Mouse (Mus musculus) hindbrain, embryonic 13.5 days (tissue): ENCODE results near the gene Aamp. TPM values are rescaled to one million over a fixed set of nuclear protein-coding genes. Genes with fewer than 3 reads are reported as not detected.
A peak's percentile ranks its signal among the peaks of the same experiment; 100 is the strongest.

Experiments used
- ATAC-seq: fragments of 200-750 bp; cut with Nextera tagmentation; 2 replicates; pipeline ENCODE4 v1.8.0; 2017; ENCODE audit warnings: moderate TSS enrichment; ENCODE audit not compliant: low FRiP score
- H3K27ac ChIP-seq: fragments of 300-500 bp; sonication (generic); 2 replicates; pipeline ENCODE4 v1.5.1; 2015; ENCODE audit warnings: inconsistent platforms, mild to moderate bottlenecking, moderate library complexity
- H3K27me3 ChIP-seq: fragments of 300-500 bp; sonication (generic); 2 replicates; pipeline ENCODE4 v1.6.1; 2015; ENCODE audit warnings: mild to moderate bottlenecking, inconsistent platforms
- H3K36me3 ChIP-seq: fragments of 300-500 bp; sonication (generic); 2 replicates; pipeline ENCODE4 v1.6.1; 2015; ENCODE audit warnings: mild to moderate bottlenecking, inconsistent platforms
- H3K4me1 ChIP-seq: fragments of 300-500 bp; sonication (generic); replicated peaks from 2 replicates; pipeline ENCODE4 v1.6.1; 2015; ENCODE audit warnings: inconsistent platforms
- H3K4me2 ChIP-seq: fragments of 300-500 bp; sonication (generic); 2 replicates; pipeline ENCODE4 v1.6.1; 2015; ENCODE audit warnings: inconsistent platforms, mild to moderate bottlenecking, moderate library complexity
- H3K4me3 ChIP-seq: fragments of 300-500 bp; sonication (generic); 2 replicates; pipeline ENCODE4 v1.5.1; 2015; ENCODE audit warnings: mild to moderate bottlenecking, inconsistent platforms
- H3K9ac ChIP-seq: fragments of 300-500 bp; sonication (generic); 2 replicates; pipeline ENCODE4 v1.6.1; 2015; ENCODE audit warnings: mild to moderate bottlenecking, inconsistent platforms
- H3K9me3 ChIP-seq: fragments of 300-500 bp; sonication (generic); 2 replicates; pipeline ENCODE4 v1.6.1; 2016; ENCODE audit warnings: inconsistent platforms
- WGBS: fragments of 180-500 bp; shearing (Covaris S2); methylation state at CpG from one replicate; pipeline ENCODE4 v1.1.7; 2015; 5-methylcytosine and 5-hydroxymethylcytosine counted together
- polyA plus RNA-seq: library from polyadenylated mRNA; unstranded; fragments of >200 nt; fragmentation: Nextera tagmentation; extraction: Ambion mirVana; gene quantifications from 2 replicates; pipeline ENCODE4 v1.2.1, GENCODE M21; 2015

The Aamp gene
- polyA plus RNA-seq, 1 experiment from 2014 or later: 199 TPM

DNA sequence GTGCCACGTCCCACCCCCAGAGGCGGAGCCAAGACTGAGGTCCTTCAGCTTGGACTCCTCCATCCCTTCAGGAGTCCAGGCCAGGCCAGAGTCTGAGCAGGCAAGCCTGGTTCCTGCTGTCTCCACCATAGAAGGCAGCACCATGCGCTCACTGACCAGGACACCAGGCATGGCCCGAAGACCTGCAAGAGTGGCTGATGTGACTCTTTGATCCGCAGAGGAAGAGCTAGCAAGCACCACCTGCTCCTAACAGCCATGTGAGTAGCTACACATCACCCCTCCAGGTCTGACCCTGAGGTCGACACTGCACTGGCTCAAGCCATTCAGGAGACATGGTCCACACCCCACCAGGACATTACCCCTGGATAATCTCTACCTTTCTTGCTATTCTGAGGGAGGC is 7.5 kb downstream of the Aamp start:
- peaks cover 35% of the 10 kb centered on the region for H3K36me3 ChIP-seq
- no peak overlapping the region for H3K9ac ChIP-seq
- no peaks in the 10 kb centered on the region for H3K9me3 ChIP-seq
- H3K4me2 ChIP-seq: no peak overlapping the region
- H3K27ac ChIP-seq: no peak overlapping the region
- 73% methylated on average over 6 of the region's 6 CpGs for WGBS
- no peaks in the 10 kb centered on the region for H3K27me3 ChIP-seq
- no peak for ATAC-seq
- H3K4me1 ChIP-seq: peaks cover 7% of the 10 kb centered on the region; the same call in 1 of the 2 replicates
- H3K4me3 ChIP-seq: no peak overlapping the region

DNA sequence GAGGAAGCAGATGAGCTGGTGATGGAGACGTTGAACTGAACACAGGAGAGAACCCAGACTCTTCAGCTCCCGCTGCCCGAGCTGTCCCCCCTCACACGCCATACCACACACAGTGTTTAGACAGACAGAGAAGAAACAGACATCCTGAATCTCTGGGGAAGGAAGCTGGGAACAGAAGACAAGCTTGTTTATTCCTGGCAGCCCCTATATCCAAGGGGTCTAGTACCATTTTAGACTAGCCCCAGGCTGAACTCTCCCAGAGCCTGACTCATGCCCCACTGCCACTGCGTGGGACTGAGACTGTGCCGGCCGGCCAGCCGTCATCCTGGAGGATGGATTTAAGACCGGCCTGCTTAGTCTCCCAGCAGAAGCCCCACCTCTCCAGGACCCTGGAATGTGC is 9.5 kb downstream of the Aamp start:
- H3K4me1 ChIP-seq: 0 out of 2 replicates have a peak, but pooled peaks cover 3% of the 10 kb centered on the region
- H3K4me2 ChIP-seq: no peak overlapping the region
- WGBS: 45% methylated on average over 9 of the region's 9 CpGs
- H3K27me3 ChIP-seq: no peaks in the 10 kb centered on the region
- peaks cover 15% of the 10 kb centered on the region for H3K36me3 ChIP-seq
- no peak overlapping the region for H3K27ac ChIP-seq
- no peaks in the 10 kb centered on the region for H3K9me3 ChIP-seq
- H3K4me3 ChIP-seq: no peak overlapping the region
- ATAC-seq: no peak
- H3K9ac ChIP-seq: peak overlapping the region; percentile 8; the same call in 1 of the 2 replicates

DNA sequence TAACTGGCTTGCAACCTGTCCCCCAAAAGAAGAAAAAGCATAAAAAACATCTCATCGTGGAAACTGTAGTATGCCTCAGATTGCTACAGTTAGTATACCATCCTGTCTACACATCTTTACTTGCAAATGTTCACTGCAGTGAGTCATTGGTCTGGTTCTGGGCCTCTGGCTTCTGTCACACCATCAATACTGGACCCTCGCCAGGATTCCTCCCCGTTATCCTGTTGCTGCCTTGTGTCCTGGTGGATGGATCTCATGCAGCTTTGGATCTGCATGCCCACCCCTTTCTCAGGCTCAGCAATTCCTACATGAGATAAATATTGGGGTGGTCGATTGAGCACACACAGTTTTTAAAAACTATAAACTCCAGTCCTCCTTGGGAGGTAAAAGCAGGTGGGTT is 12.9 kb downstream of the Aamp start:
- Histone ChIP-seq H3K27me3 (no peaks in the 10 kb centered on the region), H3K4me3 (no peak overlapping the region), H3K4me2 (no peak overlapping the region), H3K4me1 (no peaks in the 10 kb centered on the region), H3K9me3 (no peaks in the 10 kb centered on the region), H3K27ac (no peak overlapping the region), H3K9ac (no peak overlapping the region), H3K36me3 (peaks cover 25% of the 10 kb centered on the region)
- WGBS: 82% methylated on average over 4 of the region's 4 CpGs
- no peak for ATAC-seq

DNA sequence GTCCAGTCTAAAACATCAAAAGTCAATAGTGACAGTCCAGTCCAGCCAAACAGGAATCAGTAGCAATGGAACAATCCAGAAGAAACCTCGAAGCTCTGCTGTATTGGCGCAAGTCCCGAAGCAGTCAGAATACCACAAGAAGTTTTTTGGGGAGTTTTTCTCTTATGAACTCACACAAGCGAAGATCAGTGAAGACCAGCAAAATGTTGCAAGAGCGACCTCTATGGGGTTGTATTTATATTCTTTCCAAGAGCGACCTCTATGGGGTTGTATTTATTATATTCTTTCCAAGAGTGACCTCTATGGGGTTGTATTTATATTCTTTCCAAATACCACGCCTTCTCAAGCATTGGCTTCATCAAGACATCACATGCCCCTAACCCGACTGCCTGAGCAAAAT is 15.8 kb downstream of the Aamp start:
- peaks cover 54% of the 10 kb centered on the region for H3K36me3 ChIP-seq
- 92% methylated on average over 8 of the region's 8 CpGs for WGBS
- no peak overlapping the region for H3K4me3 ChIP-seq
- no peak overlapping the region for H3K9ac ChIP-seq
- ATAC-seq: no peak
- H3K27me3 ChIP-seq: no peaks in the 10 kb centered on the region
- no peaks in the 10 kb centered on the region for H3K9me3 ChIP-seq
- no peak overlapping the region for H3K27ac ChIP-seq
- no peaks in the 10 kb centered on the region for H3K4me1 ChIP-seq
- H3K4me2 ChIP-seq: no peak overlapping the region

DNA sequence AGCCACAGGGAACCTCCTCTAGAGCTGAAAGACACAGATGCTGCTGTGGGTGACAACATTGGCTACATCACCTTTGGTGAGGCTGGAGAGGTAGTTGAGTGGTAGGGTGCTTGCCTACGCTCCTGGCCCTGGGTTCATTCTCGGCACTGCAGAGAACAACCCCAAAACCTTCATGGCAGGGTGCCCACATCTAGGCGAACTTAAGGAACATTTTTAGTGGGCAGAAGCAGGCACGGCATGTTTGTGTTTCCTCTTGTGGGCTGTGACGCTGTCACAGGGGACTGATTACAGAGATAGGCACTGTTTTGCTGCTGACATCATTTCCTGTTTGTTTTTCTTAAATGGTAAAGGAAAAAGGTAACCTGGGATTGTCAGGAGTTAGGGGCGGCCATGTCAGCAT is 22.0 kb downstream of the Aamp start:
- H3K36me3 ChIP-seq: peaks cover 89% of the 10 kb centered on the region
- no peak overlapping the region for H3K4me2 ChIP-seq
- no peak overlapping the region for H3K27ac ChIP-seq
- H3K9me3 ChIP-seq: no peaks in the 10 kb centered on the region
- no peaks in the 10 kb centered on the region for H3K27me3 ChIP-seq
- 95% methylated on average over 6 of the region's 6 CpGs for WGBS
- H3K9ac ChIP-seq: no peak overlapping the region
- H3K4me3 ChIP-seq: no peak overlapping the region
- no peak for ATAC-seq
- H3K4me1 ChIP-seq: no peaks in the 10 kb centered on the region

DNA sequence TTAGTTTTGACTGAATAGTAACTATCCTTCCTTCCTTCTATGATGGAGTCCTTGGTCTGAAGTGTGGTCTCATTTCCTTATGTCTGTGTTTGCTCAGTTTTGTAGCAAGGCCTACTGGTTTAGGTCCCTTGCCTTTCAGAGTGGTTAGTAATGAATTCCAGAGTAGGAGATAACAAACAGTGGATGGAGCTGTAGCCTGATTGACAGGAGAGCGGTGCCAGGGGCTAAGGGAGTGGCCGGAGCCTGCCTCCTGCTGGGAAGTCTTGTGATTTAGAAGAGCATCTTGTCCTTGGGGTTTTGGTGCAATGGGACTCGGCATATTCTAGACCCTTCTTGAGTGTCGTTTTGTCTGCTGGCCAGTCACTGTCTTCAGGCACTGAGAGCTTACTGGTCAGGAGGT is 27.8 kb downstream of the Aamp start:
- H3K27me3 ChIP-seq: no peaks in the 10 kb centered on the region
- peaks cover 83% of the 10 kb centered on the region for H3K36me3 ChIP-seq
- H3K4me2 ChIP-seq: no peak overlapping the region
- H3K4me1 ChIP-seq: no peaks in the 10 kb centered on the region
- H3K9ac ChIP-seq: no peak overlapping the region
- ATAC-seq: no peak
- 81% methylated on average over 4 of the region's 4 CpGs for WGBS
- H3K27ac ChIP-seq: no peak overlapping the region
- no peaks in the 10 kb centered on the region for H3K9me3 ChIP-seq
- H3K4me3 ChIP-seq: no peak overlapping the region

DNA sequence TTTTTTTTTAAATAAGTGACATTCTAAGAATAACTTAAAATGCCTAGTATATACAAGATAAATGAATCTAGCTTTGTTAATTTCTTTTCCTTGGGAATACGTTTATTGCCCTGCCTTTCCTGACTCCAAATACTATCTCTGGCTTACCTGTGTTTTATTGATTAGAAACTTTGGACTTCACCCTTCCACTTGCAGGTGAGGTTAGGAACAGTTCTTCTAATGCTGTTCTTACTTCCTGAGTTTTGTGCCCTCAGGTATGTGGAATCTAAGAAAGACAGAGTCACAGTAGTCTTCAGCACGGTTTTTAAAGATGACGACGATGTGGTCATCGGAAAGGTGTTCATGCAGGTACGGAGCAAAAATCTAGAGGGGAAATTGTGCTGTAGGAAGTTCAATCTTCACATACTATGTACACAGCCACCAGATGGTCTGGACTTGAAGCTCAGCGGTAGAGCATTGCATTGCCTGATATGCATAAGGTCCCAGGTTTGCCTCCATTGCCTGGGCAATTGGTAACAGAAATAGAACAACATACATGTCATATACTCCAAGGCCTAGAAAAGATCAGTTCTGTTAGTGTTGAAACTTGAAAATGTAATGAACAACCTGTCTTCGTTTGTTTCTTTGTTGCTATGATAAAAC is 28.7 kb downstream of the Aamp start:
- Histone ChIP-seq H3K4me1 (no peaks in the 10 kb centered on the region), H3K36me3 (peaks cover 86% of the 10 kb centered on the region), H3K27me3 (no peaks in the 10 kb centered on the region), H3K9me3 (no peaks in the 10 kb centered on the region), H3K9ac (no peak overlapping the region), H3K4me3 (no peak overlapping the region), H3K4me2 (no peak overlapping the region), H3K27ac (no peak overlapping the region)
- 97% methylated on average over 8 of the region's 8 CpGs for whole genome bisulfite sequencing
- no peak for ATAC-seq

DNA sequence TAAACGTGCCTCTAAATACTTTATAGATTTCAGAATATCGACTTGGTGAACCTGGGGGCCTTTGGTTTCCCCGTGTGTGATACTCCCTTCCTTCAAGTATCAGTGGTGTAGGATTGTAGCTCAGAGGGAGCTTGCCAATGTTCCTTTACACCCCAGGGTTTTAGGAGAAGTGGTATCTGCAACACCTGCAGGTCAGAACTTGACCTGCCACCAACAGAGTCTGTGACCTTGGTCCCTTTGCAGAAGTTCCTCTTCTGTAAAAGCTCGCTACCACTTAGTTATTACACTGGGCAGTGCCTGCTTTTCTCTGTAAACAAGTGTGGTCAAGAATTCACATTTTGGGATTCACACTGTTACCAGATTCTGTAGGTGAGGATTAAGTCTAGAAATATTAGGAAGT is 34.4 kb downstream of the Aamp start:
- Histone ChIP-seq H3K27ac (no peak overlapping the region), H3K27me3 (no peaks in the 10 kb centered on the region), H3K36me3 (peaks cover 65% of the 10 kb centered on the region), H3K4me1 (no peaks in the 10 kb centered on the region), H3K4me2 (no peak overlapping the region), H3K9me3 (no peaks in the 10 kb centered on the region), H3K4me3 (no peak overlapping the region), H3K9ac (no peak overlapping the region)
- ATAC-seq: no peak
- WGBS: 90% methylated on average over 4 of the region's 4 CpGs

DNA sequence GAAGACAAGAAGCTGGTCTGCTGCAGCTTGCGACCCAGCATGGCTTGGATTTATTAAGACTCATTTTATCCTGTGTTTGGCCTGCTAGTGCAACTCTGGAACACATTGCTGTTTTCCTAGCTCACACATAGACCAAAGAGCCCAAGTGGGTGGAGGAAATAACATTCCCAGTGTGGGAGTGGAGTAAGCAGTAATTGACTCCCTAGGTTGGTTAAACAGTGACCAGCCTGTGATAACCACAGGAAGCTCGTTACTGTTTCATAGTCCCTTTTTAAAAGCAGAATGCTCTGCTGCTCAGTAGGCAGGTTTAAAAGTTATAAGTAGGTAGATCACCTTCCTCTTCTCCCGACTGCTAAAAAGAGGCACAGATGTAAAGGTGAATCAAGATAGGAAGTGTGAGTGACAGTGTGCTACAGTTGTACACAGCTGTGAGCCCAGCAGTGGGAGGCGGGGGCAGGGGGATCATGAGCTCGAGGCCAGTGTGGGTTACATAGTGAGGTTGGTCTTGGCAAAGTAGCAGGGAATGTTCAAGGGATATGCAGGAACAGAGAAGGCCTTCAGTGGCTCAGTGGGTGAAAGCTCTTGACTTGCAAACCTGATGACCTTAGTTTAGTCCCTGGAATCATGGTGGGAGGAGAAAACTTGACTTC is 35.1 kb downstream of the Aamp start:
- H3K36me3 ChIP-seq: peaks cover 60% of the 10 kb centered on the region
- no peak overlapping the region for H3K4me2 ChIP-seq
- no peak overlapping the region for H3K9ac ChIP-seq
- H3K9me3 ChIP-seq: no peaks in the 10 kb centered on the region
- no peak for ATAC-seq
- 0 out of 2 replicates have a peak, but pooled peaks cover under 1% of the 10 kb centered on the region for H3K4me1 ChIP-seq
- H3K27ac ChIP-seq: 0 out of 2 replicates have a peak overlapping the region, but pooled peaks have one; percentile 37
- 83% methylated on average over 5 of the region's 5 CpGs for WGBS
- no peak overlapping the region for H3K4me3 ChIP-seq
- H3K27me3 ChIP-seq: no peaks in the 10 kb centered on the region

DNA sequence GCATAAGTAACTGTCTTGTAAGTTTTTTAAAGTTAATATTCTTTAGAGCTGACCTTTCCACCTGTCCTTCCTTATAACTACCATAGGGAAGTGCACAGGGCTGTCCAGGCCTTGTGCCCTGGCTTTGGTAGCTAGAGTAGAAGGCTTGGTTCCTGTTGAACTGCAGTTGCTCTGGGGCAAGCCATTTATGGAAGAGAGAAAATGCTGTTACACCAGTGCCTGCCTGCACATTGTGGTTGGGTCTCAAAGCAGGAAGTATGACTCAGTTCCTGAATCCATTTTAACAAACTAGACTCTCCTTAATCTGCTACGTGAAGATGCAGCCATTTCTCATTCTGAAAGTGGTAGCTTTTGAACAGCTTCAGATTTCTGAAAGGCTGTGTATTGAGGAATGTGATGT is 35.7 kb downstream of the Aamp start:
- Histone ChIP-seq H3K4me3 (no peak overlapping the region), H3K4me2 (no peak overlapping the region), H3K4me1 (0 out of 2 replicates have a peak, but pooled peaks cover 6% of the 10 kb centered on the region), H3K9ac (no peak overlapping the region), H3K9me3 (no peaks in the 10 kb centered on the region), H3K27ac (no peak overlapping the region), H3K27me3 (no peaks in the 10 kb centered on the region), H3K36me3 (peaks cover 54% of the 10 kb centered on the region)
- 88% methylated on average over 1 of the region's 1 CpGs for WGBS
- ATAC-seq: no peak

DNA sequence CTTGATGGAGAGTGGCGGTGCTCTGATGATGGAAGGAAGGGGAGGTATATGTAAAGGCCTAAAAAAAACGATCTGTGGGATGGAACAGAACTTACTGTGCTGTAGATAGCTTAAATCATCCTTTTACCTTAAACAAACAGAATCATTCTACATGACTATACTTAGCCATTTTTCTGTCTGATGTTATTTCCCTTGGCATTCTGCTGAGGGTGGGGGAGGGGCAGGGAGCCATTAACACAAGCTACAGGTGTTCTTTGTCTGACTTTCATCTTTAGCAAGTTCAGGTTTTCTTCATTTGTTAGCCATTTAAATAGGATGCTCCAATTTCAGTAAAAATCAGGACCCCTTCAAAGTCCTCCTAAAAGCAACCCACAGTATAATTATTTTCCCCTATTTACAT is 39.0 kb downstream of the Aamp start:
- Histone ChIP-seq H3K36me3 (peaks cover 24% of the 10 kb centered on the region), H3K4me1 (peaks cover 13% of the 10 kb centered on the region), H3K9ac (no peak overlapping the region), H3K9me3 (no peaks in the 10 kb centered on the region), H3K4me3 (no peak overlapping the region), H3K27ac (no peak overlapping the region), H3K4me2 (no peak overlapping the region), H3K27me3 (no peaks in the 10 kb centered on the region)
- no peak for ATAC-seq
- 84% methylated on average over 2 of the region's 2 CpGs for WGBS

DNA sequence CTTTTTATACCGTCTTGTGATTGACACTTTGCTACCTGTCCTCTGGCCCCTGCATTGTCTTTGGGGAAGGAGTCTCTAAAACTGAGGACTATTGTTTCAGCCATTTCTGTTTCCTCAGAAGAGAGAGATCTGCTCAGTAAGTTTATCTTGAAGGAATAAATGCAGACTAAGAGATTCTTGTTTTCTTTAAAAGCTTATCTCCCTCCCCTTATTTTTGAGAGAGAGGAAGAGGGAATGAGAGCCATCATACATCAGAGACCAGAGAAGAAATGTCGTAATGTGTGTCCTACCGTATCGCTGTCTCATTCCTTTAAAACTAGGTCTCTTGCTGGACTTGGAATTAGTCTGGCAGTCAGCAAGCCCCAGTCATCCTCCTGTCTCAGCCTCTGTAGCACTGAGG is 43.7 kb downstream of the Aamp start:
- no peaks in the 10 kb centered on the region for H3K27me3 ChIP-seq
- WGBS: 82% methylated on average over 4 of the region's 4 CpGs
- H3K4me2 ChIP-seq: no peak overlapping the region
- H3K9ac ChIP-seq: no peak overlapping the region
- no peak for ATAC-seq
- H3K4me1 ChIP-seq: peaks cover 48% of the 10 kb centered on the region
- H3K36me3 ChIP-seq: no peaks in the 10 kb centered on the region
- H3K4me3 ChIP-seq: no peak overlapping the region
- no peak overlapping the region for H3K27ac ChIP-seq
- H3K9me3 ChIP-seq: no peaks in the 10 kb centered on the region

DNA sequence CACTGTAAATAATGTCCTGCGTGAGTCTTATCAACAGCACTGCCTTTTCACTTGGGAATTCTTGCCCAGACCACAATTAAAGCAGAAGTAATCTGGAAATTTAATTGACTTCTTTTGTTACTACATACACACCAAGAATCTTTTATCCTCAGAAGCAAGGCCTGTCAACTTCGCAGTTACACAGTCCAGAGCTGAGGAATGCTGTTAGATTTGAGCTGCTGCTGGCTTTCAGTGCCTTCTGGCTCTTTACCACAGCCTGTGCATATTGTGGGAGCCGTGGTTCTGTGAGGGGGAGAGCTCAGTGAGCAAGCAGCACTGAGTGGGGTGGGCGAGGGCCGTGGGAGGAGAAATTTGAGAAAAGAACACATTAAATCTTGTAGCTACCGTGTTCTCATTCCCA is 44.2 kb downstream of the Aamp start:
- no peak for ATAC-seq
- H3K36me3 ChIP-seq: no peaks in the 10 kb centered on the region
- no peak overlapping the region for H3K4me3 ChIP-seq
- no peaks in the 10 kb centered on the region for H3K27me3 ChIP-seq
- WGBS: 68% methylated on average over 6 of the region's 6 CpGs
- H3K9me3 ChIP-seq: no peaks in the 10 kb centered on the region
- H3K27ac ChIP-seq: peak overlapping the region; percentile 49
- H3K9ac ChIP-seq: no peak overlapping the region
- no peak overlapping the region for H3K4me2 ChIP-seq
- peaks cover 48% of the 10 kb centered on the region for H3K4me1 ChIP-seq
